Mouse (Mus musculus): ENCODE data around the gene Vmn2r1.

GRCm38 (mm10) chr3:64038136-64038841 lies 43.1 kb upstream of the Vmn2r1 start:
- TF ChIP-seq POLR2A (IDR thresholded peaks at IDR 0.05; ENCODE audit: borderline replicate concordance, low read depth, low read length) (no peak), CTCF (IDR thresholded peaks at IDR 0.05; ENCODE audit: low read depth, low read length) (no peak)
